Mouse (Mus musculus) kidney, adult 8-10 months (tissue): ENCODE results near the gene Tekt1.
A peak's percentile ranks its signal among the peaks of the same experiment; 100 is the strongest.

Source experiments
- DNase-seq, 2 experiments: peaks; one replicate each; pipeline ENCODE4 v3.0.0; 2022

Tekt1 gene

GRCm38 (mm10) chr11:72362347-72362741 lies at the start of gene Tekt1:
Gene Tekt1, minus strand, starts transcription at chr11:72362442.
- DNase-seq = no peak

DNA sequence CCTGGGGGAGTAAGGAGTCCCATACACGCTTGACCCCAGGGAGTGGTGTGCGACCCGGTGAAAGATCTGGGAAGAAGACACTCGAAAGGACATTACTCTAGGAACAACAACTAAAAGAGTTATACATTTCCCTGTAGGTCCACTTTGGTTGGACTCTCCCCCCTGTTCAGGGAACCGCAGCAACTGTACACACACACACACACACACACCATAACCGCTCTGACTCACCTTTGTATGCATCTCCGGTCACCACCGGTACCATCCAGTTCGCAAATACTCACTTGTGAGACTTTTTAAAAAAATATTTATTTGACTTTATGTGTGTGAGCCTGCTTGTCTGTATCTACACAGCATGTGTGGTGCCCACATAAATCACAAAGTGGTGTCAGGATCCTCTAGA lies 49.7 kb upstream of the Tekt1 start:
- no peak for DNase-seq

GRCm38 (mm10) chr11:72411093-72411921 lies 49.1 kb upstream of the Tekt1 start, which contains the start of gene Smtnl2:
Gene Smtnl2, minus strand, starts transcription at chr11:72411713.
- peak; percentile 92 for DNase-seq

DNA sequence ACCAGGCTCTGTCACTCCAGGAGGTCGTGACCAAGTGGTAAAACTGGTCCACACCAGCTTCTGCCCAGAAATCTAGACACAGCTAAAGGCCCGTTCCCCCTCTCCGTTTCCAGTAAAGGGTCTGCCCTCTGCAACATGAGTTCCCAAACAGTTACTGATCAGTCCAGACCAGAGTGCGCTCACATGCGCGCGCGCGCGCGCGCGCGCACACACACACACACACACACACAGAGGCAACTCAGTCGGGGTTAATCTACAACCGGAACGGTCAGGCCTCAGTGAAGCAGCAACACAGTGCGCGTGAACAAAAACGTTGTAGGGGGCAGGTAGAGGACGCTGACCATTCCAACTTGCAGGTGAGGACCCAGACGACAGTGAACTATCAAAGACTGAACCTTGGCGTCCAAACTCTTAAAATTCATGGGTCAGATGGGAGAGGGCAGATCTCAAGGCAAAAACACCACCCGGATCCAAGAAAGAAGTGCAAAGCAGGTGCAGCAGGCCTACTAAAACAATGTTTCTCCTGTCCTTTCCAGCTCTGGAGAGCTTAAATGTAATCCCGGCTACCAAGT lies 48.4 kb upstream of the Tekt1 start:
- DNase-seq = peak; percentile 87 to 92

- no peak for DNase-seq
These were observed 47.6 kb upstream of the Tekt1 start for GRCm38 (mm10) chr11:72409649-72410385.

- no peak for DNase-seq
These were observed 46.4 kb upstream of the Tekt1 start for GRCm38 (mm10) chr11:72408451-72409170.

DNA sequence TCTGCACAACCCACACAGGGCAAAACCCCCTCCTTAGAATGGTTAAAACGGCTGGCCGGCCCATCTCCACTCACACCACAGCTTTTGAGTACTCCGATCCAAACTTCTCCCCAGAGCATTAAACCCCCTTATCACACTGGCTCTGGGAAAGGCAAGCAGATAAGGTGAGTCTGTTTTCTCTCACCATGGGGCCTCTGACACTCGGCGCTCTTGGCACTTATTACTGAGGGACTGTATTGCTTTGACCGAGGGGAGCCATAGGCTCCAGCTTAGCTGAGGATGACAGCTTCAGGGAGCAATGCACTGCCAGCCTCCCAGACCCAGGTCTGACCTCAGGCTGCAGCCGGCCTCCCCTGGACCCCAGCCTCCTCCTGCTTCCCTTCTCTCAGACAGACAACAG lies 45.3 kb upstream of the Tekt1 start:
- DNase-seq = no peak

- no peak for DNase-seq
These were observed 44.8 kb upstream of the Tekt1 start for GRCm38 (mm10) chr11:72407081-72407480.

GRCm38 (mm10) chr11:72406079-72406675 lies 43.9 kb upstream of the Tekt1 start:
- DNase-seq = no peak

DNA sequence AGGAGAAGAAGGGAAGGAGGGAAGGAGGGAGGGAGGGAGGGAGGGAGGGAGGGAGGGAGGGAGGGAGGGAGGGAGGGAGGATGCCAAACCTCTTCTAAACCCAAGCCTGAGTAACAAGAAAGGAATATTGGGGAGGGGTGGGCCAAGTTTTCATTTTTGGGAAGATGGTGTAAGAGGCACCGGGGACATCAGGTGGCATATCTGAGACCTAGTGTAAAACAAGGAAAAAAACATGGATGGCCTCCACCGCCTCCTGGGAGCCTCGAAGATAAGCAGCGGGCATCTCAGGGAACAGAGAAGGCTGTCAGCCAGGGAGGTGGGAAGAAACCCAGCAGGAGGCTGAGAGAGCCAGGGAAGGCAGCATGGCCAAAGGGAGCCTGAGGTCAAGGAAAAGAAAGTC lies 43.3 kb upstream of the Tekt1 start:
- no peak for DNase-seq

DNA sequence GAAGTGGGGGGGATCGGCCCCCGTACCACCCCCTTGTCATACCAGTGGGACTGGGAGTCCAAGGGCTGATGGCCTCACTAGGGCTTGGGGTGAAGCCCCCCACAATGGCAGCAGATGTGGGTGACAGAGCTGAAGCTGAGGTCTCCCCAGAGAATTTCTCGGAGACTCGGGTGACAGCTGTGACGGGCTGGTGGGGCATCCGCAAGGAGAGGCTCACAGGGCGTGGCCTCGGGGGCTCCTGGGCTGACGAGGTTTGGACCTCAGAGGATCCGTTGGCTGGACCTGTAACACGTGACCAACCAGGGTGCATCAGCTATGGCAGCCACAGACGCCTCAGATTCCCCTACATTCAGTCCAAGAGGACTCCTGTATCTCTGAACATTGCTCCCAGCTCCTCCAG lies 40.7 kb upstream of the Tekt1 start:
- no peak for DNase-seq

DNA sequence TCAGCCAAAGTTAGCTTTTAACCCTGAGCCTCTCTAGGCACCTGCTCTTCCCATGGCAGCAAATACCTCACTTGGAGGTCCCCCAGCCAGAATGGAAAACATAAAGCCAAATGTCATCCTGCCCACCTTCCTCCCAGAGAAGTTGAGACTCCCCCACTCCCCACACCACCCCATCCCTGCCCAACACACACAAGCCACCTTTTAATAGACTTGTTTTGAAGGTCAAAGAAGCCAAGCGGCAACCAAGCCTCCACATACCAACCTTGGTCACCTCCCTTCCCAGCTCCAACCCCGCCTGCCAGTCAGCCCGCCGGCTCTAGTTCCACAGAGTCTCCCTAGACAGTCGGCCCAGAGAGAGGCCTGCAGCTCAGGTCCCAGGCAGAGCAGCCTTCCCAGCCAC lies 39.8 kb upstream of the Tekt1 start:
- peak; percentile 64 to 71 for DNase-seq

- peak; percentile 46 to 58 for DNase-seq
These were observed 38.8 kb upstream of the Tekt1 start for GRCm38 (mm10) chr11:72401068-72401467.

DNA sequence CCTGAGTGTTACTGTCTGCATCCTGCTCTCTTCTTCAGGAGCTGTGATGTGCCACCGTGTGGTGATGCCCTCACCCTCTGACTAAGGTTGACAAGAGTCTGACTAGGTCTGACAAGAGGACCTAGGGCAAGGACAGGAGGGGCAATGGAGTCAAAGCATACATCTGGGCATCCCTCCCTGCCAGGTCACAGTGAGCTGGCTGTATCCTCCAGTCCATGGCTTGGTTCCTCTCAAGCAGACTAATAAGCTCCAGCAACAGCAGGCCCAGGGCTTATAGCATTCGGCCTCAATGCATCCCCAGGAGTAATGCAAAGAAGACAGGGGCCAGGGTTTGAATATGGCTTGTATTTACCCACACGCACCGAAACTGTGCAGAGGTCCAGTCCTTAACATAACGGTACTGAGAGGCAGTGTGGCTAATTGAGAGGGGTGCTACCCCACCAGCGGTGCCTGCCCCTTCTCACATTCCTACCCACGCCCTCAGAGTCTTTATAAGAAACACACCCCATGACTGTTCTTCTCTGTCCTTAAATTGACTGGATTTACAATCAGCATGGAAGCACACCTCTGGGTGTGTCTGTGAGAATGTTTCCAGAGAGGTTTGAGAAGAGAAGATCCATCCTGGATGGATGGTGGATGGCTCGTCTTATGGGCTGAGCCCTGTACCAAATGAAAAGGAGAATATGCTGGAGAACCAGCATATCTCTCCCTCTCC lies 35.7 kb upstream of the Tekt1 start:
- DNase-seq = no peak

DNA sequence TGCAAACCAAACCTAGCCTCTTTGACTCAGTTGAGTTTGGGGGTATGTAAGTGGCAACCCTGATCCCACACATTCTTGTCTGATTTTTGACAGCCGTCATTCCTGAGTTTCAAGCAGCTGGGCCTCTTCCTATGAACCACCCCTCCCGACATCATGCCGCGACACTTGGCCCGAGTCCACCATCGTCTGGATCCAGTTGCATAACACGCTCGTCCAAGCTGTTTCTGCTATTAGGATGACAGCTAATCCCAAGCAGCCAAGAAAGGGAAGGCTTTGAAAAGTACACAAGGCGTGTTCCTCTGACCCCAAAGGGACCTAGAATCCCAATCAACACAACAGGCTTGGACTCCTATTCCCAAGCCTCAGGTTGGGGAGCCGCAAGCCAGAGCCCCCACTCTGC lies 34.8 kb upstream of the Tekt1 start:
- no peak for DNase-seq

GRCm38 (mm10) chr11:72396621-72397020 lies 34.4 kb upstream of the Tekt1 start:
- DNase-seq = no peak

DNA sequence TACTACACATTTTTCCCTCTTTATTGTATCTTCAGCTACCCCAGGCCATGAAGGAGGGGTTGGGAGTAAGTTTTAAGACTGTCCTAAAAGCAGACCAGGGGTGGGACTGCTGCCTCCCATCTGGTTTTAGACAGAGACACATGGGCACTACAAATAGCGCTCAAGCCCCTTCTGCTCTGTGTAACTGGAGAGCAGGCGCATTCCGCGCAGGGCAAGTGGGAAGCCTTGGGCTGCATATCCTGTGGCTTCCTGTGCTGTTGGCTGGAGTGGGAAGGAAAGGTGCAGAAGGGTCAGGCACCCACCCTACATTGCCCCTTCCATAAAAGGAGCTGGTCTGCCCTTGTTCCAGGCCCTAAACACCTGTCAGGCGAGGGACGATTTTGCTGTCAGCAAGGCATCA lies 33.4 kb upstream of the Tekt1 start:
- DNase-seq = no peak

- DNase-seq = no peak
These were observed 32.5 kb upstream of the Tekt1 start for GRCm38 (mm10) chr11:72394694-72395093.

GRCm38 (mm10) chr11:72393669-72394068 lies 31.4 kb upstream of the Tekt1 start:
- no peak for DNase-seq

GRCm38 (mm10) chr11:72393243-72393642 lies 31.0 kb upstream of the Tekt1 start:
- DNase-seq = no peak

- no peak for DNase-seq
These were observed 28.9 kb upstream of the Tekt1 start for GRCm38 (mm10) chr11:72391181-72391580.
